Mouse (Mus musculus) urinary bladder, postnatal 25 days (tissue): ENCODE measurements around the gene Hoxa1.

ENCODE experiments used
- DNase-seq: peaks from one replicate; pipeline ENCODE4 v3.0.0; 2022; ENCODE audit warnings: low spot score

The Hoxa1 gene

GRCm38 (mm10) chr6:52157466-52158275 lies 446 bp downstream of the Hoxa1 start:
- no peak for DNase-seq

GRCm38 (mm10) chr6:52156551-52157200 lies 1.4 kb downstream of the Hoxa1 start:
- DNase-seq: no peak

- DNase-seq: no peak
Measured at GRCm38 (mm10) chr6:52155471-52155870, 2.6 kb downstream of the Hoxa1 start.

GRCm38 (mm10) chr6:52154044-52154443 lies 4.1 kb downstream of the Hoxa1 start:
- DNase-seq: no peak

- no peak for DNase-seq
Measured at GRCm38 (mm10) chr6:52153270-52153669, 4.8 kb downstream of the Hoxa1 start.

GRCm38 (mm10) chr6:52152226-52153193 lies 5.6 kb downstream of the Hoxa1 start:
- no peak for DNase-seq

- no peak for DNase-seq
Measured at GRCm38 (mm10) chr6:52151571-52151970, 6.5 kb downstream of the Hoxa1 start.

GRCm38 (mm10) chr6:52150401-52150966 lies 7.6 kb downstream of the Hoxa1 start:
- DNase-seq: no peak

GRCm38 (mm10) chr6:52139115-52139514 lies 19.0 kb downstream of the Hoxa1 start:
- DNase-seq: no peak

- no peak for DNase-seq
Measured at GRCm38 (mm10) chr6:52138576-52138975, 19.5 kb downstream of the Hoxa1 start.

- DNase-seq: no peak
Measured at GRCm38 (mm10) chr6:52137841-52138535, 20.1 kb downstream of the Hoxa1 start.

- no peak for DNase-seq
Measured at GRCm38 (mm10) chr6:52123673-52124072, 34.4 kb downstream of the Hoxa1 start.

- DNase-seq: no peak
Measured at GRCm38 (mm10) chr6:52121173-52121572, 36.9 kb downstream of the Hoxa1 start.

- DNase-seq: no peak
Measured at GRCm38 (mm10) chr6:52118903-52119635, 39.0 kb downstream of the Hoxa1 start.

- DNase-seq: no peak
Measured at GRCm38 (mm10) chr6:52115899-52116298, 42.2 kb downstream of the Hoxa1 start.

GRCm38 (mm10) chr6:52111846-52112245 lies 46.3 kb downstream of the Hoxa1 start:
- DNase-seq: no peak

GRCm38 (mm10) chr6:52107400-52107799 lies 50.7 kb downstream of the Hoxa1 start:
- DNase-seq: no peak

GRCm38 (mm10) chr6:52106716-52107115 lies 51.4 kb downstream of the Hoxa1 start:
- DNase-seq: no peak

GRCm38 (mm10) chr6:52106178-52106577 lies 51.9 kb downstream of the Hoxa1 start:
- no peak for DNase-seq
